Mouse (Mus musculus): ENCODE measurements around the gene Mrap. TPM values are rescaled to one million over a fixed set of nuclear protein-coding genes. Genes with fewer than 3 reads are reported as not detected.

Mrap gene
- total RNA-seq, 2 experiments from 2014 or later = 0.22 to 0.64 TPM

Other genes starting within 250 kb of the Mrap start
- gene Mis18a, start 10.8 kb upstream of the Mrap start, total RNA-seq (2021) = 1 to 10 TPM; 1.9 to 2.7 TPM
- gene Urb1, start 72.2 kb downstream of the Mrap start, total RNA-seq (2021) = 1 to 10 TPM; 5.1 to 5.7 TPM
- gene Eva1c, start 88.5 kb downstream of the Mrap start, total RNA-seq (2021) = under 1 TPM; 0.27 to 0.43 TPM
- gene Cfap298, start 196.9 kb downstream of the Mrap start, total RNA-seq (2021) = 10 to 100 TPM; 22.4 to 26.8 TPM

Data from gastrocnemius, postnatal 14 days (tissue).